26 mouse cellular contexts compared by ENCODE assay signal in genomic region chrX:73333548-73333947, GRCm38 (mm10). TPM values are rescaled to one million over a fixed set of nuclear protein-coding genes. Genes with fewer than 3 reads are reported as not detected.
"Had no signal": no experiment of that assay in that cellular context is flagged by ENCODE, and none has a peak within 500 bp of the region (broad histone marks: within the 10 kb centered on the region; RNA-seq: fewer than 3 reads in every experiment).

No protein-coding gene starts in this region.

- H3K4me1 ChIP-seq: neural tube, embryonic 13.5 days; neural tube, embryonic 15.5 days had no signal

- H3K9ac ChIP-seq: lung, embryonic 14.5 days; neural tube, embryonic 13.5 days; neural tube, embryonic 15.5 days had no signal

- H3K9me3 ChIP-seq: neural tube, embryonic 13.5 days; neural tube, embryonic 15.5 days had no signal

- H3K27me3 ChIP-seq: neural tube, embryonic 13.5 days; neural tube, embryonic 15.5 days had no signal

- H3K4me2 ChIP-seq: lung, embryonic 14.5 days; midbrain, embryonic 11.5 days; neural tube, embryonic 13.5 days; neural tube, embryonic 15.5 days had no signal

- H3K27ac ChIP-seq: neural tube, embryonic 13.5 days; neural tube, embryonic 15.5 days had no signal

- H3K4me3 ChIP-seq: myocyte; neural tube, embryonic 13.5 days; neural tube, embryonic 15.5 days had no signal

- DNase-seq: lung, adult 18-20 months; lung, embryonic 14.5 days; lung, postnatal 10 days; lung, postnatal 4 days; midbrain, embryonic 14.5 days; retina, postnatal 1 day; right cerebral cortex, adult 18-20 months; right cerebral cortex, postnatal 25 days; right cerebral cortex, postnatal 4 days; spleen, adult 18-20 months; thymus, adult 18-20 months; thymus, postnatal 14 days; thymus, postnatal 36 days had no signal

- H3K36me3 ChIP-seq: neural tube, embryonic 13.5 days; neural tube, embryonic 15.5 days had no signal

RNA-seq across cellular contexts. Expression of gene Gm45015, which starts 3.1 kb away (rescaled TPM):
- total RNA-seq: megakaryocyte, adult 5-6 weeks; megakaryocyte-erythroid progenitor cell, adult 5-6 weeks had no signal
- polyA plus RNA-seq: liver, embryonic 16.5 days; lung, embryonic 14.5 days; lung, embryonic 16.5 days; midbrain, embryonic 11.5 days; midbrain, embryonic 14.5 days; myocyte; neural tube, embryonic 11.5 days; neural tube, embryonic 13.5 days; neural tube, embryonic 15.5 days; small intestine, adult 2 months; stomach, embryonic 14.5 days; stomach, embryonic 16.5 days; thymus, postnatal 0 days had no signal

RNA-seq across cellular contexts. Expression of gene Xlr5a, which starts 40.8 kb away (rescaled TPM):
- total RNA-seq: megakaryocyte, adult 5-6 weeks; megakaryocyte-erythroid progenitor cell, adult 5-6 weeks had no signal
- polyA plus RNA-seq: lung, embryonic 14.5 days; midbrain, embryonic 11.5 days; midbrain, embryonic 14.5 days; myocyte; neural tube, embryonic 11.5 days; neural tube, embryonic 13.5 days; neural tube, embryonic 15.5 days; small intestine, adult 2 months had no signal

RNA-seq across cellular contexts. Expression of gene Xlr5c, which starts 40.8 kb away (rescaled TPM):
- total RNA-seq: megakaryocyte, adult 5-6 weeks; megakaryocyte-erythroid progenitor cell, adult 5-6 weeks had no signal
- polyA plus RNA-seq: liver, embryonic 16.5 days; lung, embryonic 14.5 days; lung, embryonic 16.5 days; midbrain, embryonic 11.5 days; midbrain, embryonic 14.5 days; myocyte; neural tube, embryonic 11.5 days; neural tube, embryonic 13.5 days; neural tube, embryonic 15.5 days; small intestine, adult 2 months; stomach, embryonic 14.5 days; stomach, embryonic 16.5 days had no signal
